Mouse (Mus musculus) forelimb bud, embryonic 11.5 days (tissue): ENCODE results near the gene Mgat4a.

Source experiments
- DNase-seq: peaks from one replicate; pipeline ENCODE4 v3.0.0-alpha.2; 2012; ENCODE audit warnings: low read depth, low spot score

Mgat4a gene

GRCm38 (mm10) chr1:37495698-37496321, 45.0 kb downstream of the Mgat4a start:
- no peak for DNase-seq

- DNase-seq = peak; percentile 34
These were observed 45.7 kb downstream of the Mgat4a start for GRCm38 (mm10) chr1:37495104-37495503.

GRCm38 (mm10) chr1:37491672-37492071, 49.1 kb downstream of the Mgat4a start:
- DNase-seq = no peak

GRCm38 (mm10) chr1:37490691-37491212, 50.1 kb downstream of the Mgat4a start:
- no peak for DNase-seq

- no peak for DNase-seq
These were observed 52.3 kb downstream of the Mgat4a start for GRCm38 (mm10) chr1:37488531-37488930.

- no peak for DNase-seq
These were observed 53.8 kb downstream of the Mgat4a start for GRCm38 (mm10) chr1:37486994-37487393.

- DNase-seq = no peak
These were observed 54.4 kb downstream of the Mgat4a start for GRCm38 (mm10) chr1:37486439-37486838.

GRCm38 (mm10) chr1:37484612-37485011, 56.2 kb downstream of the Mgat4a start:
- no peak for DNase-seq

- DNase-seq = no peak
These were observed 59.5 kb downstream of the Mgat4a start for GRCm38 (mm10) chr1:37481331-37481730.

- no peak for DNase-seq
These were observed 60.1 kb downstream of the Mgat4a start for GRCm38 (mm10) chr1:37480731-37481130.

- DNase-seq = no peak
These were observed 61.1 kb downstream of the Mgat4a start for GRCm38 (mm10) chr1:37479759-37480158.

GRCm38 (mm10) chr1:37479074-37479473, 61.7 kb downstream of the Mgat4a start:
- no peak for DNase-seq

GRCm38 (mm10) chr1:37478416-37478815, 62.4 kb downstream of the Mgat4a start:
- DNase-seq = no peak

- no peak for DNase-seq
These were observed 62.9 kb downstream of the Mgat4a start for GRCm38 (mm10) chr1:37477928-37478327.

GRCm38 (mm10) chr1:37477250-37477649, 63.6 kb downstream of the Mgat4a start:
- no peak for DNase-seq

- DNase-seq = no peak
These were observed 65.5 kb downstream of the Mgat4a start for GRCm38 (mm10) chr1:37475312-37475711.

- DNase-seq = no peak
These were observed 66.1 kb downstream of the Mgat4a start for GRCm38 (mm10) chr1:37474634-37475190.

GRCm38 (mm10) chr1:37474046-37474445, 66.8 kb downstream of the Mgat4a start:
- DNase-seq = no peak

GRCm38 (mm10) chr1:37473251-37473650, 67.6 kb downstream of the Mgat4a start:
- DNase-seq = no peak

GRCm38 (mm10) chr1:37471179-37472148, 69.4 kb downstream of the Mgat4a start:
- DNase-seq = no peak

GRCm38 (mm10) chr1:37469007-37469406, 71.8 kb downstream of the Mgat4a start:
- DNase-seq = no peak

- DNase-seq = no peak
These were observed 73.0 kb downstream of the Mgat4a start for GRCm38 (mm10) chr1:37467806-37468205.
